Mouse (Mus musculus): ENCODE results near the gene Cxcl16. TPM values are rescaled to one million over a fixed set of nuclear protein-coding genes. Genes with fewer than 3 reads are reported as not detected.

The Cxcl16 gene
- polyA plus RNA-seq, 1 experiment from 2014 or later, result 4.9 TPM

DNA sequence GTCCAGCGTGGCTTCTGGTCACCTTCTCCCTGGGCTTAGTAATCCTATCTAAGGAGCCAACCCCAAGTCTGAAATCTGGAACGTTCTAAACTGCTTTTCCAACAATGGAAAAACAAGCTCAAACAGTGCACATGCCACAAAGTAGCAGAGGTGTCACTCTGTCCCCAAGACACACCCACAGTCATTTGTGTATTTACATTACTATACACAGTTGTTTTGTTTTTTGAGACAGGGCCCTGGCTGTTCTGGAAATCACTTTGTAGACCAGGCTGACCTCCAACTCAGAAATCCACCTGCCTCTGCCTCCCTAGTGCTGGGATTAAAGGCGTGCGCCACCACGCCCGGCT lies 49.5 kb downstream of the Cxcl16 start:
- Histone ChIP-seq H3K36me3 (ENCODE audit: insufficient read depth) (peaks cover 12% of the 10 kb centered on the region), H3K9me3 (ENCODE audit: low read depth, low read length) (no peaks in the 10 kb centered on the region), H3K4me3 (ENCODE audit: low read depth, low read length) (peak overlapping the region; percentile 99), H3K4me1 (ENCODE audit: insufficient read depth) (peaks cover 4% of the 10 kb centered on the region; the same call in 1 of the 2 replicates), H3K4me2 (peak overlapping the region; percentile 77), H3K9ac (peak overlapping the region; percentile 97), H3K27me3 (ENCODE audit: insufficient read depth, low read length) (no peaks in the 10 kb centered on the region), H3K27ac (ENCODE audit: low read depth) (peak overlapping the region; percentile 81; the same call in 1 of the 2 replicates)
- no peak for TF ChIP-seq CTCF (IDR thresholded peaks at IDR 0.05; ENCODE audit: low read depth)
- WGBS, result 63% methylated on average over 6 of the region's 6 CpGs
- ATAC-seq (ENCODE audit: insufficient read depth) (no peak), DNase-seq (no peak)

DNA sequence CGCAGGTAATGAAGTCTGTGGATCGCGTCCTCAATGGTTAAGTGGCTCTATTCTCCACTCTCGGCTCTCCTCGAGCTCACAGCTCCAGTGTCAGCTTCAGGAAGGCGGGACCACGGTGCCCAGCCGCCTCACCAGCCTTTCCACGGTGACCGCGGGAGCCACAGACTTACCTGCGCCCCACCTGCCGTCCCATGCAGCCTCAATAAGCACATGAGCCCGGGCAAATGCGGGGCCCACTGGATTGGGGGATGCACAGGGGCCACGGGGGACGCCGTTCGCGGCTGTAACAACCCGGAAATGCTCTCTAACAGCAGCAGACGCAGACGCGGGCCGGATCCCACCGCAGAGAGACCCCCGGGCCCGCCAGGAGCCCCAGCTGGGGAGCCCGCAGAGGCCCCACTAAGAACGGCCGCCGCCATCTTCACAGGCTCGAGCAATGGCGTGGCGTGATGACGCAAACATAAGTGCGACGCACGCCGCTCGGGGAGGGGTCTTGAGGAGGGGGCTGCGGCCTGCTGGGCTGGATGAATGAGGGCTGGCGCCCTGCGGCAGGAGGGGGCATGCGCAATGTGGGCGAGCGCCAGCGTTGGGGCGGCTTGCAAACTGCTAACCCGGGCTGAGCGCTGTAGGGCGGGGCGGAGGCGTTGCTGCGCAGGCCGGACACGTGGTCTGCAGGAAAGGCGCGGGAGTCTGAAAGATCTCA lies 50.0 kb downstream of the Cxcl16 start, which contains the start of gene Pelp1:
Pelp1 (minus strand) TSS at position 438 of the 703 bp plus-strand sequence.
- peak; percentile 11; the same call in 1 of the 2 replicates for TF ChIP-seq CTCF (IDR thresholded peaks at IDR 0.05; ENCODE audit: low read depth)
- H3K9ac ChIP-seq, result peak within 1 kb of the TSS; percentile 97
- DNase-seq (peak; percentile 99), ATAC-seq (ENCODE audit: insufficient read depth) (peak; percentile 98)
- peak within 1 kb of the TSS; percentile 81 for H3K27ac ChIP-seq (ENCODE audit: low read depth)
- peak within 1 kb of the TSS; percentile 99 for H3K4me3 ChIP-seq (ENCODE audit: low read depth, low read length)
- no peaks in the 10 kb centered on the region for H3K9me3 ChIP-seq (ENCODE audit: low read depth, low read length)
- no peaks in the 10 kb centered on the region for H3K27me3 ChIP-seq (ENCODE audit: insufficient read depth, low read length)
- H3K4me1 ChIP-seq (ENCODE audit: insufficient read depth), result peaks cover 4% of the 10 kb centered on the region; the same call in 1 of the 2 replicates
- peaks cover 17% of the 10 kb centered on the region for H3K36me3 ChIP-seq (ENCODE audit: insufficient read depth)
- peak within 1 kb of the TSS; percentile 77 for H3K4me2 ChIP-seq
- WGBS, result under 1% methylated on average over 59 of the region's 59 CpGs

Small RNA genes lying within 50 kb of the gene (microRNA-seq; reads per million reads assigned to microRNA genes)
- gene Mir7115 (ENCODE audit: borderline number of aligned reads), result not detected

Other genes with a start within 250 kb of the Cxcl16 start
- gene Slc16a11, start 247.2 kb downstream of the Cxcl16 start, polyA plus RNA-seq (2014; fragmentation: Nextera tagmentation; extraction: Ambion mirVana), result 0.23 and 0.63 TPM in 2 replicates
- 4.4 and 6.2 TPM in 2 replicates for gene Slc16a13, start 238.9 kb downstream of the Cxcl16 start, polyA plus RNA-seq (2014; fragmentation: Nextera tagmentation; extraction: Ambion mirVana)
- 30.3 and 30.9 TPM in 2 replicates for gene Bcl6b, start 230.2 kb downstream of the Cxcl16 start, polyA plus RNA-seq (2014; fragmentation: Nextera tagmentation; extraction: Ambion mirVana)
- 180 and 198 TPM in 2 replicates for gene 0610010K14Rik, start 222.1 kb downstream of the Cxcl16 start, polyA plus RNA-seq (2014; fragmentation: Nextera tagmentation; extraction: Ambion mirVana)
- gene Gm21988, start 220.2 kb downstream of the Cxcl16 start, polyA plus RNA-seq (2014; fragmentation: Nextera tagmentation; extraction: Ambion mirVana), result 9.3 and 10.8 TPM in 2 replicates
- gene Rnasek, start 220.1 kb downstream of the Cxcl16 start, polyA plus RNA-seq (2014; fragmentation: Nextera tagmentation; extraction: Ambion mirVana), result 135 and 140 TPM in 2 replicates
- 6.6 and 6.9 TPM in 2 replicates for gene Alox12, start 204.6 kb downstream of the Cxcl16 start, polyA plus RNA-seq (2014; fragmentation: Nextera tagmentation; extraction: Ambion mirVana)
- not detected in 2 replicates for gene Alox12e, start 137.4 kb downstream of the Cxcl16 start, polyA plus RNA-seq (2014; fragmentation: Nextera tagmentation; extraction: Ambion mirVana)
- gene Alox15, start 108.0 kb downstream of the Cxcl16 start, polyA plus RNA-seq (2014; fragmentation: Nextera tagmentation; extraction: Ambion mirVana), result 0.18 and 0.50 TPM in 2 replicates
- gene Pelp1, start 50.0 kb downstream of the Cxcl16 start, polyA plus RNA-seq (2014; fragmentation: Nextera tagmentation; extraction: Ambion mirVana), result 44.4 and 46.5 TPM in 2 replicates
- gene Arrb2, start 27.3 kb downstream of the Cxcl16 start, polyA plus RNA-seq (2014; fragmentation: Nextera tagmentation; extraction: Ambion mirVana), result 15.1 and 17.6 TPM in 2 replicates
- gene Med11, start 8.1 kb downstream of the Cxcl16 start, polyA plus RNA-seq (2014; fragmentation: Nextera tagmentation; extraction: Ambion mirVana), result 43.0 and 47.9 TPM in 2 replicates
- gene Zmynd15, start 551 bp downstream of the Cxcl16 start, polyA plus RNA-seq (2014; fragmentation: Nextera tagmentation; extraction: Ambion mirVana), result 0.28 and 0.65 TPM in 2 replicates
- 1.2 and 1.3 TPM in 2 replicates for gene Tm4sf5, start 45.3 kb upstream of the Cxcl16 start, polyA plus RNA-seq (2014; fragmentation: Nextera tagmentation; extraction: Ambion mirVana)
- gene Vmo1, start 54.6 kb upstream of the Cxcl16 start, polyA plus RNA-seq (2014; fragmentation: Nextera tagmentation; extraction: Ambion mirVana), result 0.38 TPM in 1 of 2 replicates, not detected in the other
- 0.30 and 0.55 TPM in 2 replicates for gene Gltpd2, start 59.2 kb upstream of the Cxcl16 start, polyA plus RNA-seq (2014; fragmentation: Nextera tagmentation; extraction: Ambion mirVana)
- 778 and 813 TPM in 2 replicates for gene Psmb6, start 65.4 kb upstream of the Cxcl16 start, polyA plus RNA-seq (2014; fragmentation: Nextera tagmentation; extraction: Ambion mirVana)
- gene Gm40193, start 73.0 kb upstream of the Cxcl16 start, polyA plus RNA-seq (2014; fragmentation: Nextera tagmentation; extraction: Ambion mirVana), result not detected in 2 replicates
- gene Pld2, start 80.1 kb upstream of the Cxcl16 start, polyA plus RNA-seq (2014; fragmentation: Nextera tagmentation; extraction: Ambion mirVana), result 5.9 and 6.4 TPM in 2 replicates
- 15.2 and 15.4 TPM in 2 replicates for gene Mink1, start 102.9 kb upstream of the Cxcl16 start, polyA plus RNA-seq (2014; fragmentation: Nextera tagmentation; extraction: Ambion mirVana)
- gene 4930544D05Rik, start 155.9 kb upstream of the Cxcl16 start, polyA plus RNA-seq (2014; fragmentation: Nextera tagmentation; extraction: Ambion mirVana), result not detected in 2 replicates
- gene Chrne, start 159.2 kb upstream of the Cxcl16 start, polyA plus RNA-seq (2014; fragmentation: Nextera tagmentation; extraction: Ambion mirVana), result not detected in 2 replicates
- gene Gp1ba, start 179.1 kb upstream of the Cxcl16 start, polyA plus RNA-seq (2014; fragmentation: Nextera tagmentation; extraction: Ambion mirVana), result 0.81 and 1.1 TPM in 2 replicates
- 97.0 and 98.8 TPM in 2 replicates for gene Rnf167, start 187.3 kb upstream of the Cxcl16 start, polyA plus RNA-seq (2014; fragmentation: Nextera tagmentation; extraction: Ambion mirVana)
- 128 and 133 TPM in 2 replicates for gene Slc25a11, start 187.5 kb upstream of the Cxcl16 start, polyA plus RNA-seq (2014; fragmentation: Nextera tagmentation; extraction: Ambion mirVana)
- gene Pfn1, start 194.7 kb upstream of the Cxcl16 start, polyA plus RNA-seq (2014; fragmentation: Nextera tagmentation; extraction: Ambion mirVana), result 2,124 and 2,138 TPM in 2 replicates
- gene Eno3, start 197.2 kb upstream of the Cxcl16 start, polyA plus RNA-seq (2014; fragmentation: Nextera tagmentation; extraction: Ambion mirVana), result 12.7 and 19.6 TPM in 2 replicates
- gene Spag7, start 209.4 kb upstream of the Cxcl16 start, polyA plus RNA-seq (2014; fragmentation: Nextera tagmentation; extraction: Ambion mirVana), result 141 and 167 TPM in 2 replicates
- gene Camta2, start 228.1 kb upstream of the Cxcl16 start, polyA plus RNA-seq (2014; fragmentation: Nextera tagmentation; extraction: Ambion mirVana), result 15.3 and 16.2 TPM in 2 replicates
- 1.1 and 1.5 TPM in 2 replicates for gene Inca1, start 240.2 kb upstream of the Cxcl16 start, polyA plus RNA-seq (2014; fragmentation: Nextera tagmentation; extraction: Ambion mirVana)
- gene Kif1c, start 240.6 kb upstream of the Cxcl16 start, polyA plus RNA-seq (2014; fragmentation: Nextera tagmentation; extraction: Ambion mirVana), result 12.4 and 13.7 TPM in 2 replicates